Mouse (Mus musculus): ENCODE measurements around the gene Tgm7. TPM values are rescaled to one million over a fixed set of nuclear protein-coding genes. Genes with fewer than 3 reads are reported as not detected.
A peak's percentile ranks its signal among the peaks of the same experiment; 100 is the strongest.

Tgm7 gene
- polyA plus RNA-seq, 1 experiment from 2014 or later = 0.43 TPM

GRCm38 (mm10) chr2:121085480-121086185 lies 24.0 kb downstream of the Tgm7 start, which contains the start of gene Tgm5:
Gene Tgm5 (minus strand): TSS chr2:121085841.
- Histone ChIP-seq H3K4me1 (replicated peaks; ENCODE audit: insufficient read depth, low read length) (peaks cover 5% of the 10 kb centered on the region; the same call in 1 of the 2 replicates), H3K27ac (no peak within 1 kb of the TSS), H3K9me3 (replicated peaks; ENCODE audit: low read length) (no peaks in the 10 kb centered on the region), H3K9ac (ENCODE audit: low read depth, low read length) (no peak within 1 kb of the TSS), H3K4me3 (replicated peaks; ENCODE audit: low read depth, low read length) (no peak within 1 kb of the TSS), H3K27me3 (ENCODE audit: insufficient read depth, low read length) (no peaks in the 10 kb centered on the region), H3K4me2 (ENCODE audit: low read length) (no peak within 1 kb of the TSS), H3K36me3 (ENCODE audit: insufficient read depth, low read length) (no peaks in the 10 kb centered on the region)
- peak; percentile 18 for DNase-seq (ENCODE audit: low spot score)
- no peak for TF ChIP-seq CTCF (IDR thresholded peaks at IDR 0.05; ENCODE audit: low read depth)
- WGBS = 26% methylated on average over 6 of the region's 6 CpGs
- no peak for ATAC-seq (replicated peaks; ENCODE audit: low FRiP score, low read depth)

DNA sequence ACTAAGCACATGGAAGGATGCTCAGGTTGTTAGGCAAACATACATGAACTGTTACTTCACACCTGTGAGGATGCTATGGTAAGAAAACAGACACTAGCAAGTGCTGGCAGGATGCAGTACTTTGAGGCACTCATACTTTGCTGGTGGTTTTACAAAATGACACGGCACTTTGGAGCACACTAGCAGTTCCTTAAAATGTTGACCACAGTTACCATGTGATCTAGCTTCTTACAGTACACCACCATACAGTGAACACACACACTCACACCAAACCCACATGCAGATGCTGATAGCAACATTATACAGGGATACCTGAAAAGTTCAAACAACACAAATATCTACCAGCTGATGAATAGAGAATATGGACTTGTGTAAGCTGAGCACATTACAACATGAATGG lies 27.0 kb downstream of the Tgm7 start:
- Histone ChIP-seq H3K36me3 (ENCODE audit: insufficient read depth, low read length) (no peaks in the 10 kb centered on the region), H3K4me3 (replicated peaks; ENCODE audit: low read depth, low read length) (no peak overlapping the region), H3K9me3 (replicated peaks; ENCODE audit: low read length) (no peaks in the 10 kb centered on the region), H3K27me3 (ENCODE audit: insufficient read depth, low read length) (no peaks in the 10 kb centered on the region), H3K4me1 (replicated peaks; ENCODE audit: insufficient read depth, low read length) (peaks cover 5% of the 10 kb centered on the region; the same call in 1 of the 2 replicates), H3K27ac (no peak overlapping the region), H3K4me2 (ENCODE audit: low read length) (no peak overlapping the region), H3K9ac (ENCODE audit: low read depth, low read length) (no peak overlapping the region)
- 90% methylated on average over 1 of the region's 1 CpGs for WGBS
- no peak for TF ChIP-seq CTCF (IDR thresholded peaks at IDR 0.05; ENCODE audit: low read depth)
- ATAC-seq (replicated peaks; ENCODE audit: low FRiP score, low read depth) (no peak), DNase-seq (ENCODE audit: low spot score) (no peak)

GRCm38 (mm10) chr2:121074747-121075146 lies 34.8 kb downstream of the Tgm7 start:
- no peak for DNase-seq (ENCODE audit: low spot score)

DNA sequence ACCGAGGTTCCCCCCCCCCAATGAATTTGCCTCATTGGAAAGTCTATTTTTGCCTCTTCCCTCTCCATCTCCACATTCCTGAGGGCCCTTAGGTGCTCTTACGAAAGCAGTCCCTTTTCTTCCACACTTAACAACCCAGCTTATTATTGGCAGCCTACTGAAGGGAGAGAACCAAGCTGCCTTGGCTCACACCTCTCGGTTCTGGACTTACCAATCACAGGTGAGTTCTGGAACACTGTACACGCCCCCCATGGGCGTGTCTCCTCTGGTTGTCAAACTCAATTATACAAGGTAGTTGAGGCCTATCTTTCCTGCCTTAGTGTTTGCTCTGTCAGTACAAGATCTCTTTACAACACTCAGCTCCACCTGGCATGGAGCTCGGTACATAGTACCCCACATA lies 37.7 kb downstream of the Tgm7 start:
- no peak for TF ChIP-seq CTCF (IDR thresholded peaks at IDR 0.05; ENCODE audit: low read depth)
- H3K27me3 ChIP-seq (ENCODE audit: insufficient read depth, low read length) = no peaks in the 10 kb centered on the region
- H3K36me3 ChIP-seq (ENCODE audit: insufficient read depth, low read length) = no peaks in the 10 kb centered on the region
- 86% methylated on average over 6 of the region's 6 CpGs for WGBS
- H3K9ac ChIP-seq (ENCODE audit: low read depth, low read length) = no peak overlapping the region
- no peak overlapping the region for H3K4me2 ChIP-seq (ENCODE audit: low read length)
- ATAC-seq (replicated peaks; ENCODE audit: low FRiP score, low read depth) = no peak
- no peak overlapping the region for H3K27ac ChIP-seq
- no peak overlapping the region for H3K4me3 ChIP-seq (replicated peaks; ENCODE audit: low read depth, low read length)
- no peaks in the 10 kb centered on the region; the same call in 1 of the 2 replicates for H3K9me3 ChIP-seq (replicated peaks; ENCODE audit: low read length)
- no peaks in the 10 kb centered on the region for H3K4me1 ChIP-seq (replicated peaks; ENCODE audit: insufficient read depth, low read length)
- DNase-seq (ENCODE audit: low spot score) = no peak

More at GRCm38 (mm10) chr2:121074747-121075146, 34.8 kb downstream of the Tgm7 start:
- WGBS = 79% methylated on average over 7 of the region's 7 CpGs
- no peak overlapping the region for H3K4me2 ChIP-seq (ENCODE audit: low read length)
- H3K27ac ChIP-seq = no peak overlapping the region
- no peak for TF ChIP-seq CTCF (IDR thresholded peaks at IDR 0.05; ENCODE audit: low read depth)
- H3K4me3 ChIP-seq (replicated peaks; ENCODE audit: low read depth, low read length) = no peak overlapping the region
- H3K36me3 ChIP-seq (ENCODE audit: insufficient read depth, low read length) = no peaks in the 10 kb centered on the region
- no peaks in the 10 kb centered on the region for H3K4me1 ChIP-seq (replicated peaks; ENCODE audit: insufficient read depth, low read length)
- no peak overlapping the region for H3K9ac ChIP-seq (ENCODE audit: low read depth, low read length)
- ATAC-seq (replicated peaks; ENCODE audit: low FRiP score, low read depth) = no peak
- H3K9me3 ChIP-seq (replicated peaks; ENCODE audit: low read length) = no peaks in the 10 kb centered on the region; the same call in 1 of the 2 replicates
- no peaks in the 10 kb centered on the region for H3K27me3 ChIP-seq (ENCODE audit: insufficient read depth, low read length)

DNA sequence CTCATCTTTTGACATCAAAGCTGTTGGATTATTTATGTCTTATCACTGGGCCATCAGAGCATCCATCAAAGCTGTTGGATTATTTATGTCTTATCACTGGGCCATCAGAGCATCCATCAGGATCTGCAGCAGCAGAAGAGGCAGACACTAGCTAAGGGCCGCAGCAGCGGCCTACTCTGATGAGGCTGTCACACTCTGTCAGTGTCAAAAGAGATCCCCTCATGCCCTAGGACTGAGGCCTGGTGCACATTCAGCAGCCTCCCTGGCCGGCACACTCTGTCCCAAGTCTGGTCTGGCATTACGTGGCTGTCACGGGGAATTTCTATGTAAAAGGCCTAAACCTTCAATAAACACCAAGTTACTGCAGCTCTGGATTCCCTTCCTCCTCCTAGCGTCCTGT lies 40.1 kb downstream of the Tgm7 start:
- DNase-seq (ENCODE audit: low spot score) (no peak), ATAC-seq (replicated peaks; ENCODE audit: low FRiP score, low read depth) (no peak)
- WGBS = 64% methylated on average over 6 of the region's 6 CpGs
- H3K4me1 ChIP-seq (replicated peaks; ENCODE audit: insufficient read depth, low read length) = no peaks in the 10 kb centered on the region
- no peak overlapping the region for H3K4me2 ChIP-seq (ENCODE audit: low read length)
- TF ChIP-seq CTCF (IDR thresholded peaks at IDR 0.05; ENCODE audit: low read depth) = no peak
- no peaks in the 10 kb centered on the region for H3K9me3 ChIP-seq (replicated peaks; ENCODE audit: low read length)
- no peak overlapping the region for H3K4me3 ChIP-seq (replicated peaks; ENCODE audit: low read depth, low read length)
- H3K27me3 ChIP-seq (ENCODE audit: insufficient read depth, low read length) = no peaks in the 10 kb centered on the region
- no peak overlapping the region for H3K9ac ChIP-seq (ENCODE audit: low read depth, low read length)
- H3K27ac ChIP-seq = no peak overlapping the region
- no peaks in the 10 kb centered on the region for H3K36me3 ChIP-seq (ENCODE audit: insufficient read depth, low read length)

DNA sequence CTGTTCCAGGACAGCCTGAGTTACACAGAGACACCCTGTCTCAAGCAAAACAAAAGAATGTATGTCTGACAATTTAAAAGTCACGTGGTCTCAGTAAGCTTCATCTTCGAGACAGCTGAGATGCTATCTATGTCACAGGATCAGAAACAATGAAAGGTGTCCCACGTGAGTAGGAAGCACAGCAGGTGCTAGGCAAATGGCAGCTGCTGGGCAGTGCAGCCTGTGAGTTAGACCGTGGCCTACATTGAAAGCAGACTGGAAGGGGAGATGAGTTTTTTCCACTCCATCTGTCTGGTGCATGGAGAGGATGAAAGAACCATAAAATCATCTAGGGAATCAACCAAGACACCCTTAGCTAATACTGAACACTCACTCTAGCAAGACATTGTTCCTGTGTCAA lies 42.5 kb downstream of the Tgm7 start:
- 73% methylated on average over 4 of the region's 4 CpGs for WGBS
- H3K9ac ChIP-seq (ENCODE audit: low read depth, low read length) = no peak overlapping the region
- no peaks in the 10 kb centered on the region for H3K27me3 ChIP-seq (ENCODE audit: insufficient read depth, low read length)
- no peaks in the 10 kb centered on the region for H3K36me3 ChIP-seq (ENCODE audit: insufficient read depth, low read length)
- no peak for DNase-seq (ENCODE audit: low spot score)
- no peak overlapping the region for H3K4me3 ChIP-seq (replicated peaks; ENCODE audit: low read depth, low read length)
- TF ChIP-seq CTCF (IDR thresholded peaks at IDR 0.05; ENCODE audit: low read depth) = no peak
- no peaks in the 10 kb centered on the region for H3K4me1 ChIP-seq (replicated peaks; ENCODE audit: insufficient read depth, low read length)
- no peak for ATAC-seq (replicated peaks; ENCODE audit: low FRiP score, low read depth)
- no peak overlapping the region for H3K27ac ChIP-seq
- no peaks in the 10 kb centered on the region for H3K9me3 ChIP-seq (replicated peaks; ENCODE audit: low read length)
- H3K4me2 ChIP-seq (ENCODE audit: low read length) = no peak overlapping the region

All from kidney, postnatal 0 days (tissue).